9 mouse cellular contexts compared by ENCODE assay signal in the genomic region with DNA sequence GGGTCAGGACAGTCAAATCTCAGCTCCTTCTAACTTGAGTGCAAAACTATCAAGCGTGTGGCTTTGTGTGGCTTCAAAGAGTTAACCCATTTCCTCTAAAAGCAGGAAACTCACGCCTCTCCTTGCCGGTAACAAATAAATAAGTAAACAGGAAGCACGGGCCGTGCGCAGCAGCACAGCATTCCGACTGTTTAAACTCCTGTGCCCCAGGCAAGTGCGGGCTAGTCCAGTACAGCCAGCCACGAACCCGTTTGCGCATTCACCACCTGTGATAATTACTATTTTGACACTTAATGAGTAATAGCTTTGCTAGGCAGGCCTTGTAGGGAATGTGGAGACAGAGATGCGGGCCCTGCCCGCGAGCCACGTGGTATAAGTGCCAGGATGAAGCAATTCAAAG.
DNase-seq lines count a peak whose midpoint lies in the region; ATAC-seq and TF ChIP-seq lines count a peak whose summit lies in the region.
"Had no signal": no experiment of that assay in that cellular context is flagged by ENCODE, and none has a peak within 500 bp of the region (broad histone marks: within the 10 kb centered on the region; RNA-seq: fewer than 3 reads in every experiment).

No protein-coding gene starts in this region.

- H3K9ac ChIP-seq in liver, adult 2 months (ENCODE audit: low read depth, low read length) = peak overlapping the region; percentile 31; the same call in 1 of the 2 replicates
- H3K9ac ChIP-seq in liver, embryonic 11.5 days (ENCODE audit: low read depth, low read length) = no peak overlapping the region

- H3K27ac ChIP-seq in liver, adult 2 months (replicated peaks; ENCODE audit: insufficient read depth, low read depth, low read length) = 0 out of 2 replicates have a peak overlapping the region, but pooled peaks have one; percentile 1
- no peak overlapping the region for H3K27ac ChIP-seq in liver, embryonic 11.5 days (ENCODE audit: low read depth, low read length)

- ATAC-seq in liver, embryonic 11.5 days (replicated peaks; ENCODE audit: low FRiP score) = no peak

- H3K4me2 ChIP-seq in liver, embryonic 11.5 days = no peak overlapping the region

- DNase-seq in adrenal gland, adult (ENCODE audit: inconsistent age in 2 of 2, low spot score in 1 of 2) = peak; percentile 28 to 58
- no peak for DNase-seq in adrenal gland, postnatal 10 days
- no peak for DNase-seq in liver, adult 2 months (ENCODE audit: extremely low read depth, low read depth, low spot score)
- no peak for DNase-seq in liver, embryonic 11.5 days (ENCODE audit: low spot score)
- DNase-seq in T-cell, adult 2 months (ENCODE audit: low spot score) = peak; percentile 31
- DNase-seq in kidney, postnatal 25 days = peak; percentile 41 to 60
- DNase-seq in cerebellum, adult 18-20 months = no peak
- no peak for DNase-seq in left cerebral cortex, adult 9 months (ENCODE audit: low spot score in 2 of 2)
- DNase-seq: cerebellum, adult 11-12 months had no signal

- no peaks in the 10 kb centered on the region for H3K9me3 ChIP-seq in liver, embryonic 11.5 days (ENCODE audit: control insufficient read depth, low read length)

- H3K4me1 ChIP-seq in liver, adult 2 months (ENCODE audit: control insufficient read depth, insufficient read depth, low read length) = no peaks in the 10 kb centered on the region
- peaks cover 8% of the 10 kb centered on the region for H3K4me1 ChIP-seq in liver, embryonic 11.5 days (replicated peaks; ENCODE audit: control insufficient read depth, insufficient read depth, low read length)

- H3K27me3 ChIP-seq in liver, adult 2 months (ENCODE audit: control insufficient read depth, insufficient read depth, low read length) = no peaks in the 10 kb centered on the region
- H3K27me3 ChIP-seq in liver, embryonic 11.5 days (replicated peaks; ENCODE audit: control insufficient read depth, insufficient read depth, low read length) = no peaks in the 10 kb centered on the region

- WGBS in liver, adult 2 months = 77% methylated on average over 15 of the region's 15 CpGs
- 58% methylated on average over 15 of the region's 15 CpGs for WGBS in liver, embryonic 11.5 days

- peak overlapping the region; percentile 18; the same call in 1 of the 2 replicates for H3K4me3 ChIP-seq in liver, adult 2 months (ENCODE audit: insufficient read depth, low read depth, low read length)
- H3K4me3 ChIP-seq in liver, embryonic 11.5 days (ENCODE audit: low read depth, low read length) = no peak overlapping the region

- TF ChIP-seq CTCF in liver, adult 2 months (IDR thresholded peaks at IDR 0.05; ENCODE audit: low read depth, low read length) = no peak

- no peak for TF ChIP-seq POLR2A in liver, adult 2 months (IDR thresholded peaks at IDR 0.05; ENCODE audit: extremely low read depth, insufficient read depth, low read length)

- no peaks in the 10 kb centered on the region for H3K36me3 ChIP-seq in liver, adult 2 months (ENCODE audit: control insufficient read depth, insufficient read depth, low read length)
- H3K36me3 ChIP-seq in liver, embryonic 11.5 days (ENCODE audit: control insufficient read depth, insufficient read depth, low read length) = no peaks in the 10 kb centered on the region; the same call in 1 of the 2 replicates

- H3K79me2 ChIP-seq in liver, adult 2 months (ENCODE audit: control insufficient read depth, insufficient read depth, low read length) = peaks cover 13% of the 10 kb centered on the region

Comparison
In these comparisons a context has a peak if more than half of its experiments do, and no peak if none do; other contexts are left out.
1. DNase-seq: peak in adrenal gland, adult (2 of 2), T-cell, adult 2 months (single experiment) and kidney, postnatal 25 days (2 of 2); none in adrenal gland, postnatal 10 days (single experiment), liver, adult 2 months (single experiment), liver, embryonic 11.5 days (single experiment), cerebellum, adult 18-20 months (0 of 2) and left cerebral cortex, adult 9 months (0 of 2).